Mouse (Mus musculus): ENCODE data around the gene Nrf1. TPM values are rescaled to one million over a fixed set of nuclear protein-coding genes. Genes with fewer than 3 reads are reported as not detected.

Nrf1 gene
- polyA plus RNA-seq, 1 experiment from 2014 or later = 78.9 TPM

DNA sequence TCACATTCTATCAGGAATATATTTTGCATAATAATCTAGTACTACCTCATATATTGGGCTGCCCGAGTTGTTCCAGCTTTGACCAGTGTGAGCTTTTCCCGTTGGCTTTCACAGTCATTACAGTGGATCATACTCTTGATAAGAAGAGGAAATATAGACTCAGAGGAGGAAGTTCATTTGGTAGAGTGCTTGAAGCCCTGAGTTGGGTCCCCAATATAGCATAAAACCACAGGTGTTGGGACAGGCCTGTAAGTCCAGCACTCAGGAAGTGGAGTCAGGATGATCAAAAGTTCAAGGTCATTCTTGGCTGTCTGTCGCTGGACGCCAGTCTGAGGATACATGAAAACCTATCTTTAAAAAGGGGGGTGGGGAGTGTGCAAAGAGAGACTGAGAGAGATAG lies 12.7 kb upstream of the Nrf1 start:
- 91% methylated on average over 4 of the region's 4 CpGs for WGBS
- H3K27me3 ChIP-seq = no peaks in the 10 kb centered on the region

DNA sequence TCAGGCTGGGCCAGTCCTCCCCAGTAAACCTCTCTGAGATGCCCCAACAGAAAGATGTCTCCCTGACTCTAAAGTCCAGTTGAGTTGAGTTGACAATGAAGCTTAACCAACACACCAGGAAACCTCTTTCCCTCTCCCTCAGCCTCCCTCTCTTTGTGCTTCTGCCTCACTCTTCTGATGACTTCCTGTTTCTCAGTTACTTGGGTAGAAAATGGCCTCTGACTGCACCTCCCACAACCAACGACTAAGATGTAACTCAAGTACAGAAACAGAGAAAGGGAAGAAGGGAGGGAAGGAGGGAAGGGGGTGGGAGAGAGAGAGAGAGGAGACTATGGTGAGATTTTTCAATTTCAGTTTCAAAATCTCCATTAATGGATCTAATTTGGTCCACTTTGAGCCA lies 6.3 kb upstream of the Nrf1 start:
- Histone ChIP-seq H3K4me3 (no peak overlapping the region), H3K27ac (replicated peaks) (no peak overlapping the region), H3K36me3 (no peaks in the 10 kb centered on the region), H3K4me1 (no peaks in the 10 kb centered on the region), H3K4me2 (replicated peaks) (no peak overlapping the region), H3K27me3 (no peaks in the 10 kb centered on the region), H3K9ac (replicated peaks) (no peak overlapping the region), H3K9me3 (no peaks in the 10 kb centered on the region)
- WGBS = 39% methylated on average over 1 of the region's 1 CpGs
- no peak for ATAC-seq (ENCODE audit: low FRiP score, low read depth)

More for the DNA sequence above, 12.7 kb upstream of the Nrf1 start:
- H3K9ac ChIP-seq (replicated peaks) = no peak overlapping the region
- H3K4me2 ChIP-seq (replicated peaks) = no peak overlapping the region
- H3K4me1 ChIP-seq = no peaks in the 10 kb centered on the region
- no peak for ATAC-seq (ENCODE audit: low FRiP score, low read depth)
- H3K36me3 ChIP-seq = no peaks in the 10 kb centered on the region
- no peak overlapping the region for H3K27ac ChIP-seq (replicated peaks)
- no peaks in the 10 kb centered on the region for H3K9me3 ChIP-seq
- H3K4me3 ChIP-seq = no peak overlapping the region

DNA sequence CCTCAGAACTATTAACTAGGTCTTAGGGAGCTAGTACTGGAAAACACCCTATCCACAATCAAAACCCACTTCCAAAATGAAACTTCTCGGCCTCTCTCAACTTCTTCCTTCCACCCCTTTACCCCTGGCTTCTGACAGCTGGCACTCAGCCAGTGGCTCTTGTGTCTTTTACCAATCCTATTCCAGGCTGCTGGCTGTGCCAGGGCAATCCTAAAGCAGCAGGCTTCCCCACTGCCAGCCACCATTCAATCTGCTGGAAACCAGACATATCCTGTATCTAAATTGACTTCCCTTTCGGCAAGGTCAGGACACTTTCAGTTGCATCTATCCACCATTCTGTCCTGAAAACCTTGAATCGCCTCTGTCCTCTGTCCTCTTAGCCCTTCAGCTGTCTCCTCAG lies 5.3 kb upstream of the Nrf1 start:
- 89% methylated on average over 3 of the region's 3 CpGs for WGBS
- Histone ChIP-seq H3K4me3 (no peak overlapping the region), H3K4me1 (no peaks in the 10 kb centered on the region), H3K36me3 (no peaks in the 10 kb centered on the region), H3K9me3 (no peaks in the 10 kb centered on the region), H3K9ac (replicated peaks) (no peak overlapping the region), H3K27me3 (no peaks in the 10 kb centered on the region), H3K4me2 (replicated peaks) (no peak overlapping the region), H3K27ac (replicated peaks) (no peak overlapping the region)
- ATAC-seq (ENCODE audit: low FRiP score, low read depth) = no peak

DNA sequence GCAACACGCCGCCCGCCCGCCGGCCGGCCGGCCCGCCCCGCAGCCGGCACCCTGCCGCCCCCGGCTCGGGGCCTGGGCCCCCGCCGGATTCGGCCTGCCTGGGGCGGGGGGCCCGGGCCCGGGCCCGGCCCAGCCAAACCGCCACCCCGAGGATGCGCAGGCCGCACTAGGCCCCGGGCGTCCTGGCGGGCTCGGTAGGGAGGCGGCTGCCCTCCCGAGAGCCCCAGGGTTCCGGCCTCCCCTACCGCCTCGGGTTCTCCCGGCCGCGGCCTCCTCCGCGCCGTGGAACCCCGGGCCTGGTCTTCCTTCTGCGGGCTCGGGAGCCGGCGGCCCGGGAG lies 344 bp downstream of the Nrf1 start:
- peak; percentile 82; the same call in 1 of the 2 replicates for ATAC-seq (ENCODE audit: low FRiP score, low read depth)
- Histone ChIP-seq H3K4me1 (peaks cover 24% of the 10 kb centered on the region), H3K9me3 (no peaks in the 10 kb centered on the region), H3K27me3 (no peaks in the 10 kb centered on the region), H3K4me2 (replicated peaks) (peak overlapping the region; percentile 78), H3K9ac (replicated peaks) (peak overlapping the region; percentile 100), H3K27ac (replicated peaks) (peak overlapping the region; percentile 100), H3K36me3 (0 out of 2 replicates have a peak, but pooled peaks cover 3% of the 10 kb centered on the region), H3K4me3 (peak overlapping the region; percentile 99)
- WGBS = 1% methylated on average over 41 of the region's 45 CpGs

DNA sequence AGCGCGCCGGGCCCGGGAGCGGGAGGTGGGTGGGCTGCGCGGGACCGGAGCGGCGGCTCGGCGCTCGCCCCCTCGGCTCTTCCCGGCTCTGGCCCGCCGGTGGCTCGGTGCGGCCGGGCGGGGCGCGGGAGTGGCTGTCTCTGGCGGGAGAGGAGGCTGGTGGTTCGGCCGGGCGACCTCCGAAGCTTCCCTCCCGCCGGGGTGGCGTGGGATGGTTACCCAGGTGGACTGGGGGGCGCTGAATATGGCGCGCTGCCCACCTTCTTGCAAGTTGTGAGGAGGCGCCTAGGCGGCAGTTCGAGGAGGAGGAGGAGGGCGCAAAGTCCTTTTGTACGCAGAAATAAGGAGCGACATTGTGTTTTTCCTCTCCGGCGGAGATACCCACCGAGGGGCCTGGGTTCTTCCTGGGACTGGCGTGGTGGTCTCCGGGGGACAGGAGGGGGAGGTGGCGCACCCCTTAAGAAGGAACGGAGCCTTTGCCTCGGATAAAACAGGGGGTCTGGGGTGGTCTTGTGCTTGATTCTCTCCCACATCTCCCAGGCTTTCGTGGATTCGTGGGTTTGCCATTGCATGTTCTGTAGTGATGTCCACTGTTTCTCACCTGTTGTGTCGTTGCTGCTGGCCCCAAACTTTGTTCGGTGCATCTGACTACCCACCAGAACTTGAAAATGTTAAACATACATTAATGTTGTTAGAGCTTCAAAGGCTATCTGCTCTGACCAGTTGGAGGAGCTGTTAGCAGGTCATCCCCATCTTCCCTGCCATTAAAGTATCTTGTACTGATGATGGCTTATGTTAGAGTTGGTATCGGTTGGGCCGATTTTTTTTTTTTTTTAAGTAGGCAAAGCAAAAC lies 939 bp downstream of the Nrf1 start:
- Histone ChIP-seq H3K27me3 (no peaks in the 10 kb centered on the region), H3K4me1 (peaks cover 24% of the 10 kb centered on the region), H3K9me3 (no peaks in the 10 kb centered on the region), H3K4me3 (peak overlapping the region; percentile 99), H3K4me2 (replicated peaks) (peak overlapping the region; percentile 78), H3K36me3 (0 out of 2 replicates have a peak, but pooled peaks cover 3% of the 10 kb centered on the region), H3K9ac (replicated peaks) (peak overlapping the region; percentile 100), H3K27ac (replicated peaks) (peak overlapping the region; percentile 100)
- under 1% methylated on average over 36 of the region's 54 CpGs for WGBS
- ATAC-seq (ENCODE audit: low FRiP score, low read depth) = peak; percentile 38; the same call in 1 of the 2 replicates

DNA sequence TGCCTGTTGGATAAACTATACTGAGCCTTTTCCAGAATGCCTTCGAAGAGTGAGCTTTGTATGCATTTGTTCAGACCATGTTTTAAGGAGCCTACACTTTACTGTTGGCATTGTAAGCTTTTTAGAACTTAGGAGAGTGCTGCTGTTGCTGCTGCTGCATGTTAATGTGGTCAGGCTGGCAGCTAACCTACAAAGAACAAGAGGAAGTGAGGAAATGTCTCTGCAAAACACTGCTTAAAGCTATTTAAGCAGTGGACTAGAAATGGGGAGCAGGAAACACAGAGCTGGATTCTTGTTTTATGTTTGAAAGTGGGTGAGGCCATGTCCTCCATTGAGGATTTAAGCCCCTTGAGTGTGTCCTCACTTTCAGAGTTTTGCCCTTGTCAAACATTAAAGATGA lies 5.3 kb downstream of the Nrf1 start:
- no peaks in the 10 kb centered on the region for H3K9me3 ChIP-seq
- 0 out of 2 replicates have a peak, but pooled peaks cover 3% of the 10 kb centered on the region for H3K36me3 ChIP-seq
- H3K27ac ChIP-seq (replicated peaks) = no peak overlapping the region
- 93% methylated on average over 1 of the region's 1 CpGs for WGBS
- no peaks in the 10 kb centered on the region for H3K27me3 ChIP-seq
- no peak overlapping the region for H3K4me3 ChIP-seq
- H3K9ac ChIP-seq (replicated peaks) = no peak overlapping the region
- no peak overlapping the region for H3K4me2 ChIP-seq (replicated peaks)
- peaks cover 24% of the 10 kb centered on the region for H3K4me1 ChIP-seq
- ATAC-seq (ENCODE audit: low FRiP score, low read depth) = no peak

DNA sequence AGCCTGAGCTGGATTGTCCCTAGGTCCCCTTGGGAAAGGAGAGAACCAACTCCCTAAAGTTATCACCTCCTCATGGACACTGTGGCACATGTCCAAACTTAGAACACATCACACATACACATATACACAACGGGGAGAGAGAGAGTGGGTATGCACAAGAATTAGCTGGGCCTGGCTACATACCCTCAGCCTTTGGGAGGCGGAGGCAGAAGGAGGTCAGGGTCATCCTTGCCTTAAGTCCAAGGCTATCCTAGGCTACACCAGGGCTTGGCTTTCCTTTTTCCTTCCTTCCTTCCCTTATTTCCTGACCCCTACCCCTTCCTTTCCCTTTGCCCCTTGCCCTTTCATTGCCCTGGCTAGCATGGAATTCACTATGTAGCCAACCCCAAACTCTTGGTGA lies 14.8 kb downstream of the Nrf1 start:
- WGBS = 93% methylated on average over 2 of the region's 2 CpGs
- Histone ChIP-seq H3K9ac (replicated peaks) (no peak overlapping the region), H3K27me3 (no peaks in the 10 kb centered on the region), H3K4me2 (replicated peaks) (no peak overlapping the region), H3K27ac (replicated peaks) (no peak overlapping the region), H3K4me3 (no peak overlapping the region), H3K36me3 (no peaks in the 10 kb centered on the region), H3K4me1 (peaks cover 3% of the 10 kb centered on the region; the same call in 1 of the 2 replicates), H3K9me3 (no peaks in the 10 kb centered on the region)
- no peak for ATAC-seq (ENCODE audit: low FRiP score, low read depth)

DNA sequence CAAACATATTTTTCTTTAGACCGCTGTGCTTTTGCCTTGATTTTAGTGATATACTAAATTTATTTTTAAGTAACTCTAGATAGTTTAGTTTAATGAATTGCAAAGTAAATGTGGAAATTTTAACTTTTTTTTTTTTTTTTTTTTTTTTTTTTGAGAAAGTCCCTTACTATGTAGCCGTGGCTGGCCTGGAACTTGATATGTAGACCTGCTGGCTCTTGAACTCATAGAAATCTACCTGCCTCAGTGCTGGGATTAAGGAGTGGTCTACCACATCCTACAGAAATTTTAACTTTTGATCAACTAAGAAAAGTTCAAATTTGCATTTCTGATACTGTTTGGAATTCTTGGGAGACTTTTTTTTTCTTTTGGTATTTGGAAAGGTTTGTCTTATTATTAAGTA lies 17.6 kb downstream of the Nrf1 start:
- no peak for ATAC-seq (ENCODE audit: low FRiP score, low read depth)
- 87% methylated on average over 2 of the region's 2 CpGs for WGBS
- H3K4me2 ChIP-seq (replicated peaks) = no peak overlapping the region
- H3K9ac ChIP-seq (replicated peaks) = no peak overlapping the region
- H3K27ac ChIP-seq (replicated peaks) = no peak overlapping the region
- H3K36me3 ChIP-seq = no peaks in the 10 kb centered on the region
- H3K4me3 ChIP-seq = no peak overlapping the region
- H3K4me1 ChIP-seq = peaks cover 3% of the 10 kb centered on the region; the same call in 1 of the 2 replicates
- no peaks in the 10 kb centered on the region for H3K9me3 ChIP-seq
- H3K27me3 ChIP-seq = no peaks in the 10 kb centered on the region

DNA sequence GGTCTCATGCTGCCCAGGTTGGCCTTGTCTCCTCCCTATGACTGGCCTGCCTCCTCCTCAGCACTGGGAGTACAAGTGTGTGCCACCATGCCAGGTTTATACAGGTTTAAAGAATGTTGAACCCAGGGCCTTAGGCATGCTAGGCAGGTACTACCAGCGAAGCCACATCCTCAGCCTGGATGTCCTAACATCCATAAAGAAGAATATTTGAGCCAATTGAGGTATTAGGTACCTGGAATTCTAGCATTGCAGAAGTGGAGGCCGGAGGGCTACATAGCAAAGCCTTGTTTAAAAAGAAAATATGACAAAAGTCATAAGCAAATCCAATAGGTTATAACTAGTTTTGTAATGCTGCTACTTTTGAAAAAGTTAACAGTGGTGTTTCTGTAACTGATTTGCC lies 19.0 kb downstream of the Nrf1 start:
- WGBS = 99% methylated on average over 2 of the region's 2 CpGs
- H3K4me2 ChIP-seq (replicated peaks) = no peak overlapping the region
- ATAC-seq (ENCODE audit: low FRiP score, low read depth) = no peak

DNA sequence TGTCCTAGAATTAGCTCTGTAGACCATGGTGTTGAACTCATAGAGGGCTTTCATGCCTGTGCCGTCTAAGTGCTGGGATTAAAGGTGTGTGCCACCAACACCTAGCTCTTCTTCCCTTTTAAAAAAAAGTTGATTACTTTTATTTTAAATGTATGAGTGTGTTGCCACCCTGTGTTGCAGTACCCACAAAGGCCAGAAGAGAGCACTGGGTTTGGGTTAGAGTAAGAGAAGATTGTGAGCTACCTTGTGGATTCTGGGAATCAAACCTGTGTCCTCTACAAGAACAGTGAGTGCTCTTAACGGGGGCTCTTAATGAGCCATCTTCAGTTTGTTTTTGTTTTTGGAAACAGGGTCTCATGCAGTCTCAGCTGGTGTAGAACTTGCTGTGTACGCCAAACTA lies 24.7 kb downstream of the Nrf1 start:
- H3K9ac ChIP-seq (replicated peaks) = no peak overlapping the region
- no peak overlapping the region for H3K4me3 ChIP-seq
- H3K4me2 ChIP-seq (replicated peaks) = no peak overlapping the region
- H3K27me3 ChIP-seq = no peaks in the 10 kb centered on the region
- no peak for ATAC-seq (ENCODE audit: low FRiP score, low read depth)
- no peaks in the 10 kb centered on the region for H3K36me3 ChIP-seq
- no peak overlapping the region for H3K27ac ChIP-seq (replicated peaks)
- H3K9me3 ChIP-seq = no peaks in the 10 kb centered on the region
- 93% methylated on average over 3 of the region's 3 CpGs for WGBS
- H3K4me1 ChIP-seq = peaks cover 15% of the 10 kb centered on the region

More for the DNA sequence above, 19.0 kb downstream of the Nrf1 start:
- Histone ChIP-seq H3K27ac (replicated peaks) (no peak overlapping the region), H3K36me3 (no peaks in the 10 kb centered on the region), H3K4me1 (peaks cover 3% of the 10 kb centered on the region; the same call in 1 of the 2 replicates), H3K4me3 (no peak overlapping the region), H3K9me3 (no peaks in the 10 kb centered on the region), H3K27me3 (no peaks in the 10 kb centered on the region), H3K9ac (replicated peaks) (no peak overlapping the region)

DNA sequence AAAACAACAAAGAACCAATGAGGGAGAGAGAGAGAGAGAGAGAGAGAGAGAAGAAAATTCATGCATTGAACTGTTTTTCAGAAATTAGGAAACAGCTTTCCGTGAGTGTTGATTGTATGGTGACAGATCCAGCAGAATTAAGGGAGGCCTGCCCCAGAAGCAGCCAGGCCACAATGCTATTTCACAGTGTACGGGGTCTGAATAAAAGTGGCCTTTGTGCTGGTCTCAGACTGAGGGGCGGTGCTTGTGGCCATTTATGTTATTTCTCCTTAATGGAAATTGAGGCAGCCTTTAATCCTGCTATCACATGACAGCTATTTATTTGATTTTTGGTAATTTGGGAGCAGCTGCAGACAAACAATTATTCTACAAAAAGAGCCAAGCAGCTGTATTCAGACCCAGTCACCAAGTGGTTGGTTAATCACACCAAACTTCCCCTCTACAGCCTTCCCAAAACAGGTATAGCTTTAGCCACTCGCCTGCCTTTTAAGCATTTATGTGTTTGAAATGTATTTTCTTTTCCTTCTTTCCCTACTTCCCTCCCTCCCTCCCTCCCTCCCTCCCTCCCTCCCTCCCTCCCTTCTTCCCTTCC lies 31.2 kb downstream of the Nrf1 start:
- ATAC-seq (ENCODE audit: low FRiP score, low read depth) = peak; percentile 64
- peaks cover 61% of the 10 kb centered on the region for H3K4me1 ChIP-seq

DNA sequence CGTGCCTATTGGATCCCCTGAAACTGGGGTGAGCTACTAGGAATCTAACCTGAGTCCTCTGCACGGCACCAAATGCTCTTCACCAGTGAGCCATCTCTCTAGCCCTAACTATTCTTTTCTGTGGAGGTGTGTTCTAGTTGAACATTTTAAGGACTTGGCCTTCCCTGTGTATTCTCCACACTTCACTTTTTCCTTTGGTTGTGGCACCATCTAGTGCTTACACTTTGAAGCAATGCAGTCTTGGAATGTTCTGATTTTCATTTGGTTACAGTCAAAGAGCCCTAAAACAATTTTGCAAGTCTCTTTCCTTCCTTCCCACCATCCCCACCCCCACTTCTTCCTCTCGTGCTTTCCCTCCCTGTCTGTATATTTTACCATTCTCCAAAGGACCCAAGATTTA lies 33.6 kb downstream of the Nrf1 start:
- H3K36me3 ChIP-seq = no peaks in the 10 kb centered on the region

More for the DNA sequence above, 31.2 kb downstream of the Nrf1 start:
- Histone ChIP-seq H3K4me3 (no peak overlapping the region), H3K27me3 (peaks cover 7% of the 10 kb centered on the region), H3K36me3 (no peaks in the 10 kb centered on the region), H3K9ac (replicated peaks) (no peak overlapping the region), H3K9me3 (no peaks in the 10 kb centered on the region), H3K27ac (replicated peaks) (peak overlapping the region; percentile 63), H3K4me2 (replicated peaks) (no peak overlapping the region)
- 21% methylated on average over 4 of the region's 4 CpGs for WGBS

More for the DNA sequence above, 33.6 kb downstream of the Nrf1 start:
- H3K4me1 ChIP-seq = peaks cover 65% of the 10 kb centered on the region
- no peak overlapping the region for H3K27ac ChIP-seq (replicated peaks)
- no peak overlapping the region for H3K4me3 ChIP-seq
- H3K27me3 ChIP-seq = peaks cover 7% of the 10 kb centered on the region
- WGBS = 83% methylated on average over 3 of the region's 3 CpGs
- H3K9ac ChIP-seq (replicated peaks) = no peak overlapping the region
- H3K9me3 ChIP-seq = no peaks in the 10 kb centered on the region
- no peak overlapping the region for H3K4me2 ChIP-seq (replicated peaks)
- ATAC-seq (ENCODE audit: low FRiP score, low read depth) = no peak

Data from midbrain, embryonic 12.5 days (tissue).